Mouse (Mus musculus): ENCODE data around the gene Wnt6. TPM values are rescaled to one million over a fixed set of nuclear protein-coding genes. Genes with fewer than 3 reads are reported as not detected.

Wnt6 gene
- polyA plus RNA-seq, 1 experiment from 2014 or later = 0.12 TPM

DNA sequence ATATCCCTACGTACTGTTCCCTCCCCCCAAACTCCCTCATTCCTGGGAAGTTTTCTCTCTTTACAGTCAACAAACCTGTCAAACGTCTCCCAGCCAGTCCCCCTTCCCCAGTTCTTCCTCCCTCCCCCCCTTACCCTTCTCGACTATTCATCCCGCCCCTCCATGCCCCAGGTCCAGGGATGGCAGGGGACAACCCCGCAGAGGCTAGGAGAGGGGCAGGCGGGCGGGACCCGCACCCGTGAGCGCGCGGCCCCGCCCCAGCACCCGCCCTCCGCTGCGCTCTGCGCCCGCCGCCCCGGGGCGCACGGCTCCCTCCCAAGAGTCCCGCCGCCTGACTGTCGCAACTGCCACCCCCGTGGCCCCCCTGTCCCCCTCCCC is 236 bp upstream of the Wnt6 start:
- peak overlapping the region; percentile 61 for H3K4me2 ChIP-seq (ENCODE audit: low read depth, low read length)
- peak overlapping the region; percentile 24 for H3K4me3 ChIP-seq (ENCODE audit: low read depth, low read length)
- TF ChIP-seq CTCF (IDR thresholded peaks at IDR 0.05; ENCODE audit: low read depth) = no peak
- TF ChIP-seq EP300 (IDR thresholded peaks at IDR 0.05; ENCODE audit: low read depth) = no peak
- H3K9me3 ChIP-seq (ENCODE audit: low read length) = no peaks in the 10 kb centered on the region
- peaks cover 78% of the 10 kb centered on the region for H3K27me3 ChIP-seq (ENCODE audit: insufficient read depth, low read length)
- no peak overlapping the region for H3K9ac ChIP-seq (replicated peaks)
- H3K36me3 ChIP-seq (replicated peaks; ENCODE audit: insufficient read depth, low read length) = no peaks in the 10 kb centered on the region
- 1% methylated on average over 25 of the region's 26 CpGs for WGBS (ENCODE audit: insufficient replicate concordance)
- H3K27ac ChIP-seq (ENCODE audit: low read depth) = no peak overlapping the region
- ATAC-seq (no peak), DNase-seq (no peak)
- peaks cover 5% of the 10 kb centered on the region; the same call in 1 of the 2 replicates for H3K4me1 ChIP-seq (ENCODE audit: insufficient read depth)

GRCm38 (mm10) chr1:74771931-74772620 is 384 bp downstream of the Wnt6 start:
- no peaks in the 10 kb centered on the region for H3K36me3 ChIP-seq (replicated peaks; ENCODE audit: insufficient read depth, low read length)
- 4% methylated on average over 43 of the region's 51 CpGs for WGBS (ENCODE audit: insufficient replicate concordance)
- no peak overlapping the region for H3K9ac ChIP-seq (replicated peaks)
- no peak for DNase-seq
- H3K4me2 ChIP-seq (ENCODE audit: low read depth, low read length) = peak overlapping the region; percentile 61
- H3K27me3 ChIP-seq (ENCODE audit: insufficient read depth, low read length) = peaks cover 80% of the 10 kb centered on the region
- H3K4me1 ChIP-seq (ENCODE audit: insufficient read depth) = peaks cover 5% of the 10 kb centered on the region; the same call in 1 of the 2 replicates
- TF ChIP-seq CTCF (IDR thresholded peaks at IDR 0.05; ENCODE audit: low read depth) (no peak), EP300 (IDR thresholded peaks at IDR 0.05; ENCODE audit: low read depth) (no peak)
- H3K4me3 ChIP-seq (ENCODE audit: low read depth, low read length) = peak overlapping the region; percentile 24
- no peaks in the 10 kb centered on the region for H3K9me3 ChIP-seq (ENCODE audit: low read length)
- no peak overlapping the region for H3K27ac ChIP-seq (ENCODE audit: low read depth)
- ATAC-seq = no peak

GRCm38 (mm10) chr1:74773136-74773535 is 1.4 kb downstream of the Wnt6 start:
- Histone ChIP-seq H3K27me3 (ENCODE audit: insufficient read depth, low read length) (peaks cover 77% of the 10 kb centered on the region), H3K27ac (ENCODE audit: low read depth) (no peak overlapping the region), H3K4me2 (ENCODE audit: low read depth, low read length) (peak overlapping the region; percentile 47), H3K9ac (replicated peaks) (no peak overlapping the region), H3K4me3 (ENCODE audit: low read depth, low read length) (no peak overlapping the region), H3K36me3 (replicated peaks; ENCODE audit: insufficient read depth, low read length) (no peaks in the 10 kb centered on the region), H3K9me3 (ENCODE audit: low read length) (no peaks in the 10 kb centered on the region), H3K4me1 (ENCODE audit: insufficient read depth) (peaks cover 5% of the 10 kb centered on the region; the same call in 1 of the 2 replicates)
- peak; percentile 94 for ATAC-seq
- WGBS (ENCODE audit: insufficient replicate concordance) = under 1% methylated on average over 15 of the region's 15 CpGs
- TF ChIP-seq CTCF (IDR thresholded peaks at IDR 0.05; ENCODE audit: low read depth) (no peak), EP300 (IDR thresholded peaks at IDR 0.05; ENCODE audit: low read depth) (no peak)
- peak; percentile 77 for DNase-seq

DNA sequence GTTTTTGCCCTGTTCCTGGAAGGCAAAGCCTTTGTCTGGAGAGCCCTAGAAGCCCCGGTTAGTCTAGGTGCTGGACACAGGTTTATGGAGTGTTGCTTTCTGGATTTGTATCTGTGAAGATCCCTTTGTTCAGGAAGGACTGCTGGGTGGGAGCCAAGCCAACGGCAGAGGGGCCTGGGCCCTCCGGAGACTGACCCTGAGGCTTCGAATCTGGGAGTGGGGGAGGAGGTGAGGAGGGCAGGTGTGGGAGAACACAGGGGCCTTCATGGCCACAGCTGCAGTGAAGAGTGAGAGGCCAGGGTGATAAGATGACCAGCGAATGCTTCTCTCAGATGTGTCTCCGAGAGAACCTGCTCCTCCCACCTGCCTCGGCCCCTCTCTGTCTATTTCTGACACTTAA is 2.4 kb downstream of the Wnt6 start:
- Histone ChIP-seq H3K27me3 (ENCODE audit: insufficient read depth, low read length) (peaks cover 71% of the 10 kb centered on the region), H3K9ac (replicated peaks) (no peak overlapping the region), H3K4me2 (ENCODE audit: low read depth, low read length) (no peak overlapping the region), H3K36me3 (replicated peaks; ENCODE audit: insufficient read depth, low read length) (no peaks in the 10 kb centered on the region), H3K27ac (ENCODE audit: low read depth) (no peak overlapping the region), H3K4me3 (ENCODE audit: low read depth, low read length) (no peak overlapping the region), H3K4me1 (ENCODE audit: insufficient read depth) (peaks cover 5% of the 10 kb centered on the region; the same call in 1 of the 2 replicates), H3K9me3 (ENCODE audit: low read length) (no peaks in the 10 kb centered on the region)
- DNase-seq = no peak
- TF ChIP-seq EP300 (IDR thresholded peaks at IDR 0.05; ENCODE audit: low read depth) = no peak
- TF ChIP-seq CTCF (IDR thresholded peaks at IDR 0.05; ENCODE audit: low read depth) = no peak
- WGBS (ENCODE audit: insufficient replicate concordance) = 38% methylated on average over 7 of the region's 7 CpGs
- no peak for ATAC-seq

DNA sequence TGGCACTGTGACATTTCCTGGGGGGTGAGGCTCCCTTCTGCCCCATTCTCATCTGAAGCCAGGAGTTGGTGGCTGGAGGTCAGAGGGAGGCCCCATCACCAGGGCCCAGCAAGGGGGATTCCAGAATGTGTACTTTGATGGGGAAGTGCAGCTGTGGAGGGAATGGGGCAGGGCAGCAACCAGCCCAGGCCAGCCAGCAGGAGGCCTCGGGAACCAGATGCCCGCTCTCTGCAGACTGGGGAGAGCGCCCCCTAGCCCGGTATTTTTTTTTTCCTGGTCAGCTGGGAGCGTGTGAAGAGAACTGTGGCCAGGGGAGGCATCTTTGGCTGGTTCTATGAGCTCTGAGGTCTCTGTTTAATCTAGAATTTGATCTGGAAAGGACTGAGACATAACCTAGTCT is 4.1 kb downstream of the Wnt6 start:
- peaks cover 60% of the 10 kb centered on the region for H3K27me3 ChIP-seq (ENCODE audit: insufficient read depth, low read length)
- DNase-seq = no peak
- no peak overlapping the region for H3K27ac ChIP-seq (ENCODE audit: low read depth)
- H3K9ac ChIP-seq (replicated peaks) = no peak overlapping the region
- H3K4me2 ChIP-seq (ENCODE audit: low read depth, low read length) = no peak overlapping the region
- TF ChIP-seq CTCF (IDR thresholded peaks at IDR 0.05; ENCODE audit: low read depth) = peak; percentile 30
- no peak for TF ChIP-seq EP300 (IDR thresholded peaks at IDR 0.05; ENCODE audit: low read depth)
- H3K36me3 ChIP-seq (replicated peaks; ENCODE audit: insufficient read depth, low read length) = no peaks in the 10 kb centered on the region
- H3K9me3 ChIP-seq (ENCODE audit: low read length) = no peaks in the 10 kb centered on the region
- no peak for ATAC-seq
- peaks cover 5% of the 10 kb centered on the region; the same call in 1 of the 2 replicates for H3K4me1 ChIP-seq (ENCODE audit: insufficient read depth)
- 13% methylated on average over 5 of the region's 5 CpGs for WGBS (ENCODE audit: insufficient replicate concordance)
- H3K4me3 ChIP-seq (ENCODE audit: low read depth, low read length) = no peak overlapping the region

DNA sequence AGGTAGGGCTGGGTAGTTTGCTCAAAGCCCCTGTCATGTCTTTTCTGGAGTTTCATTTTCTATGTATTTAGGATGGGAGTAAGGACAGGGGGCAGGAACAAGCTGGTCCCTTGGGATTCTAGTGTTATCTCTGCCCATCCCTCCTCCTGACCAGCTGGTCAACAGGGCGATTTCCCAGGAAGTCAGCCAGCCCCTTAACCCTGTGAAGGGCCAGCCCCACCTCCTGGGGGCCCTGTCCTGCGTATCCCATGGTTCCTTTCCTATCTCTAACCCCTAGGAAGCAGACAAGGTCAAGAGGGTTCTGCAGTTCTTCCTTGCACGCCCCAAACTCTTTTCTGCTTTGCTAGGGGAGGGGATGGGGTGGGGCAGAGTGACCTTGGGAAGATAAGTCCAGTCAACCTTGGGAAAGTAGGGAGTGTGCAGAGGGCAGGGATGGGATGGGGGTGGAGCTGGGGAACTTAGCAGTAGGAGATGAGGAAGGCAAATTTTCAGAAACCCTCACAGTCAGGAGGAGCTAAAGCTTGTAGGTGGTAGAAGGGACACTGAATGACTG is 7.3 kb downstream of the Wnt6 start:
- DNase-seq (no peak), ATAC-seq (no peak)
- WGBS (ENCODE audit: insufficient replicate concordance) = 38% methylated on average over 3 of the region's 3 CpGs
- TF ChIP-seq CTCF (IDR thresholded peaks at IDR 0.05; ENCODE audit: low read depth) (no peak), EP300 (IDR thresholded peaks at IDR 0.05; ENCODE audit: low read depth) (no peak)
- peaks cover 4% of the 10 kb centered on the region; the same call in 1 of the 2 replicates for H3K4me1 ChIP-seq (ENCODE audit: insufficient read depth)
- H3K4me2 ChIP-seq (ENCODE audit: low read depth, low read length) = no peak overlapping the region
- peaks cover 61% of the 10 kb centered on the region for H3K27me3 ChIP-seq (ENCODE audit: insufficient read depth, low read length)
- no peaks in the 10 kb centered on the region for H3K36me3 ChIP-seq (replicated peaks; ENCODE audit: insufficient read depth, low read length)
- no peak overlapping the region for H3K27ac ChIP-seq (ENCODE audit: low read depth)
- no peak overlapping the region for H3K4me3 ChIP-seq (ENCODE audit: low read depth, low read length)
- no peak overlapping the region for H3K9ac ChIP-seq (replicated peaks)
- no peaks in the 10 kb centered on the region for H3K9me3 ChIP-seq (ENCODE audit: low read length)

All from liver, postnatal 0 days (tissue).